Comparison of ENCODE assay signal across 19 mouse cellular contexts in genomic region chr3:139112335-139112973, GRCm38 (mm10).
"Had no signal": no experiment of that assay in that cellular context is flagged by ENCODE, and none has a peak within 500 bp of the region (broad histone marks: within the 10 kb centered on the region; RNA-seq: fewer than 3 reads in every experiment).

No protein-coding gene starts in this region.

- DNase-seq: lung, adult 18-20 months; lung, embryonic 14.5 days; lung, postnatal 10 days; lung, postnatal 4 days; midbrain, embryonic 14.5 days; retina, postnatal 1 day; right cerebral cortex, adult 18-20 months; right cerebral cortex, postnatal 25 days; right cerebral cortex, postnatal 4 days; spleen, adult 18-20 months; thymus, adult 18-20 months; thymus, postnatal 25 days; thymus, postnatal 4 days had no signal

- ATAC-seq: midbrain, embryonic 16.5 days had no signal

- H3K4me2 ChIP-seq: lung, embryonic 14.5 days; midbrain, embryonic 12.5 days; neural tube, embryonic 13.5 days; neural tube, embryonic 15.5 days had no signal

- H3K27me3 ChIP-seq: midbrain, embryonic 12.5 days; neural tube, embryonic 13.5 days; neural tube, embryonic 15.5 days had no signal

- H3K9me3 ChIP-seq: midbrain, embryonic 10.5 days; midbrain, embryonic 12.5 days; neural tube, embryonic 13.5 days; neural tube, embryonic 15.5 days had no signal

- H3K36me3 ChIP-seq: midbrain, embryonic 10.5 days; midbrain, embryonic 12.5 days; neural tube, embryonic 13.5 days; neural tube, embryonic 15.5 days had no signal

- H3K27ac ChIP-seq: midbrain, embryonic 10.5 days; midbrain, embryonic 12.5 days; neural tube, embryonic 13.5 days; neural tube, embryonic 15.5 days had no signal

- H3K4me3 ChIP-seq: midbrain, embryonic 10.5 days; midbrain, embryonic 12.5 days; myocyte; neural tube, embryonic 13.5 days; neural tube, embryonic 15.5 days had no signal

- H3K9ac ChIP-seq: lung, embryonic 14.5 days; midbrain, embryonic 12.5 days; neural tube, embryonic 13.5 days; neural tube, embryonic 15.5 days had no signal

- H3K4me1 ChIP-seq: midbrain, embryonic 10.5 days; midbrain, embryonic 12.5 days; neural tube, embryonic 13.5 days; neural tube, embryonic 15.5 days had no signal
